Mouse (Mus musculus) G1E (cell line): Measurements from ENCODE around the gene Sgtb.

ENCODE experiments used
- CTCF ChIP-seq: IDR thresholded peaks from 2 replicates; pipeline ENCODE4 v1.5.1; 2012; ENCODE audit warnings: low read depth, low read length, inconsistent platforms, mixed read lengths
- POLR2AphosphoS5 ChIP-seq: IDR thresholded peaks from 2 replicates; pipeline ENCODE4 v1.6.1; 2012; ENCODE audit warnings: low read depth, low read length, inconsistent platforms; ENCODE audit not compliant: insufficient replicate concordance
- TAL1 ChIP-seq: conservative IDR thresholded peaks from 2 replicates; pipeline ENCODE4 v1.6.1; 2012; ENCODE audit warnings: low read depth, low read length, inconsistent platforms, mixed read lengths

DNA sequence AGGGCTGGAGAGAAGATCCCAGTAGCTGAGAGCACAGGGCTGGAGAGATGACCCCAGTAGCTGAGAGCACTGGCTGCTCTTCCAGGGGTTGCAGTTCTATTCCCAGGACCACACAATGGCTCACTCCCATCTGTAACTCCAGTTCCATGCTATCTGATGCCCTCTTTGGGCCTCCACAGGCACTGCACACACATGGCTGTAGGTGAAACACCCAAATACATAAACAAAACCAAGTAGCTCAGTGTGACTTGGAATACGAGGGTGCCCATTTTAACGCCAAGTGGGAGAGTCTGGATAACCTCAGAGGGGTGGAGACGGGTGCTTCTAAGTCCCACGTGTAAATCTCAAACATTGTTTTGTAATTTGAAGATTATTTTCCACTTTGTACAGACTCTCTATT, 9.1 kb upstream of the Sgtb start:
- no peak for TF ChIP-seq CTCF
- no peak for TF ChIP-seq POLR2AphosphoS5
- TF ChIP-seq TAL1: no peak
